Mouse (Mus musculus) stomach, postnatal 0 days (tissue): ENCODE results near the gene Spag16.

Experiments
- CTCF ChIP-seq: IDR thresholded peaks from 2 replicates; pipeline ENCODE4 v1.5.1; 2016; ENCODE audit warnings: antibody characterized with exemption, low read depth, mild to moderate bottlenecking, moderate library complexity
- EP300 ChIP-seq: optimal IDR thresholded peaks from 2 replicates; pipeline ENCODE3; 2016; ENCODE audit warnings: antibody characterized with exemption

- TF ChIP-seq EP300 (no peak), CTCF (no peak)
These were observed 16.6 kb upstream of the Spag16 start for GRCm38 (mm10) chr1:69810161-69810560.
